Mouse (Mus musculus): ENCODE data around the gene Mt4.

- TF ChIP-seq EP300 (IDR thresholded peaks at IDR 0.05; ENCODE audit: insufficient read depth, low read depth, low read length): peak; percentile 27; the same call in 1 of the 2 replicates
- no peak for TF ChIP-seq CTCF (IDR thresholded peaks at IDR 0.05)
- TF ChIP-seq POLR2A (IDR thresholded peaks at IDR 0.05; ENCODE audit: insufficient read depth, low read depth, low read length): peak; percentile 35; the same call in 1 of the 2 replicates
Measured at GRCm38 (mm10) chr8:94182055-94182929, 45.3 kb downstream of the Mt4 start.

All from heart, adult 2 months (tissue).